Mouse (Mus musculus): ENCODE data around the gene Prdx5. TPM values are rescaled to one million over a fixed set of nuclear protein-coding genes. Genes with fewer than 3 reads are reported as not detected.
A peak's percentile ranks its signal among the peaks of the same experiment; 100 is the strongest.

Gene Prdx5
- 74.7 and 90.5 TPM in 2 replicates for polyA plus RNA-seq (2014; fragmentation: Nextera tagmentation; extraction: Ambion mirVana)

DNA sequence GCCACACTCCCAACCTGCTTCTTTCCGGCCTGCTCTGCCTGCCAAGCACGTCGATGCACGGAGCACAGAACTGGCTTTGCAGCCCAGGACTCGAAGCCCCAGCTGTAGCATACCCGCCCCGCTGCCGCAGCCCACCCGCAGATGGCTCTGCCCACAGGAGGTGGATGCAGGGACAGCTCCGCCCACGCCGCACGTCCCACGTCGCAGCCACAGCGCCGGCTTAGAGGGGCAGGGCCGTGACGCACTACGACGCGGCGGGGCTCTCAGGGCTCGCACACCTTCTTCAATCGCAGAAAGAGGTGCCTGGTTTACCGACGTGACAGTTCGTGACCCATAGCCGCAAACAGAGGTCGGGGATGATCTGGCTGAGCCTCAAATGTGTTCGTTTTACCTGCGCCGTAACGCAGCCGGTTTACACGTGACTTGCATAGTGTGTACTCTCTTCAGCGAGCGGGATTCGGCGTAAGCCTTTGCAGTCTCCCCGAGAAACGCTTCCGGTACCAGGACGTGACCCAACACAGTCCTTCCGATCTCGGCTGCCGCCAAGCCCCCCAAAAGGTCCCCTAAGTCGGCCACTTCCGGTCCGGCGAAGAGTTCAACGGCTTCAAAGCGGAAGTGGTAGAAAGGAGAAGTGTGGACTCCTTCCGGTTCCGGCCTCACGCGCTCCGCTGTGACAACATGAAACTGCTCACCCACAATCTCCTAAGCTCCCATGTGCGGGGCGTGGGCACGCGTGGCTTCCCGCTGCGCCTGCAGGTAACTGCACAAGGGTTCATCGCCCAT is at the start of gene Prdx5, which contains the start of gene Trmt112:
Prdx5 (minus strand) TSS at position 600 of the 783 bp plus-strand sequence.
Trmt112 (plus strand) TSS at position 192 of the 783 bp plus-strand sequence.
- H3K36me3 ChIP-seq (ENCODE audit: control insufficient read depth, insufficient read depth, low read length) = peaks cover 15% of the 10 kb centered on the region

DNA sequence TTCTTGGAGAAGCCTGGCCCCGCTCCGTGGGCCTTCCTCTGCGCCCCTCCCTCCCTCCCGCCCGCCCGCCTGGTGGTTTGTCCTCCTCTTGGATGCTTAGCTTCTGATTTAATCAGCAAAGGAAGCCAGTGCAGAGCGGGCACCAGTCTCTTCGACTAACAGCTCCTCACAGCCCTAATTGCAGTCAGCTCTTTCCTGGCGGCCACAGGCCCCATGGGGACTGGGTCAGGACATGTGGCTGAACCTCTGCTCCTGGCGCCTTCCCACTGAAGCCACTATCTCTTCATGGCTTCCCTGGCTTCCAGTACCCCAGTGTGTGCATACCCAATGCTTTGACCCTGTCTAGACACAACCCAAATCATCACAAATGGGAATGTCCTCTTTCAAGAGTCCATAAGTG is 46.6 kb upstream of the Prdx5 start:
- WGBS = 85% methylated on average over 10 of the region's 10 CpGs

More for the DNA sequence above, at the start of gene Prdx5, which contains the start of gene Trmt112:
- peak; percentile 93 for DNase-seq (ENCODE audit: low spot score)
- Histone ChIP-seq H3K4me3 (ENCODE audit: low read depth, low read length) (peak within 1 kb of the TSS; percentile 60), H3K4me2 (ENCODE audit: low read depth, severe bottlenecking) (peak within 1 kb of the TSS; percentile 80), H3K4me1 (ENCODE audit: control insufficient read depth, insufficient read depth, low read length) (peaks cover 13% of the 10 kb centered on the region; the same call in 1 of the 2 replicates), H3K27me3 (ENCODE audit: control insufficient read depth, insufficient read depth, low read length) (no peaks in the 10 kb centered on the region), H3K9me3 (ENCODE audit: control insufficient read depth, low read length) (no peaks in the 10 kb centered on the region), H3K9ac (ENCODE audit: low read length) (peak within 1 kb of the TSS; percentile 67), H3K27ac (replicated peaks; ENCODE audit: low read depth, low read length) (peak within 1 kb of the TSS; percentile 98)
- WGBS = under 1% methylated on average over 65 of the region's 65 CpGs
- ATAC-seq (ENCODE audit: insufficient number of reproducible peaks, low FRiP score, low TSS enrichment, low read depth) = peak; percentile 90

DNA sequence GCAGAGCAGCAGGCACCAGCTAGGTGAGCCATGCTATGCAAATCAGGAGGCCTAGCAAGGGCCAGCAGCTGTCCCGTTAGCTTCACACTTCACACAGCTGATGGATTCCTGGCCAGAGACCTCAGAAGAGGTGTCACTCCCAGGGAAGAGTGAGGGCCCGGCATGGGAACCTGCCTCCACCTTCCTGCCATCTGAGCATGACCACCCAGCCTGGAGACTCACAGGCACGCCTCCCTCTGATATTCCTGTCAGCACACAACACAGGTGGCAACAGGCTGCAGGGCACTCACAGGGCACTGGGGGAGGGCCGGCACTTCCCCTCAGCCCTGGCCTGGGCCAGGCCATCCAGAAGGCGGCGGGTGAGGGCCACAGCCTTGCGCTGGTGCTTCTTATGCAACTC is 45.5 kb upstream of the Prdx5 start:
- Histone ChIP-seq H3K4me2 (ENCODE audit: low read depth, severe bottlenecking) (no peak overlapping the region), H3K9ac (ENCODE audit: low read length) (no peak overlapping the region), H3K36me3 (ENCODE audit: control insufficient read depth, insufficient read depth, low read length) (peaks cover 5% of the 10 kb centered on the region; the same call in 1 of the 2 replicates), H3K27ac (replicated peaks; ENCODE audit: low read depth, low read length) (no peak overlapping the region), H3K4me1 (ENCODE audit: control insufficient read depth, insufficient read depth, low read length) (peaks cover 9% of the 10 kb centered on the region; the same call in 1 of the 2 replicates), H3K4me3 (ENCODE audit: low read depth, low read length) (no peak overlapping the region), H3K9me3 (ENCODE audit: control insufficient read depth, low read length) (no peaks in the 10 kb centered on the region), H3K27me3 (ENCODE audit: control insufficient read depth, insufficient read depth, low read length) (no peaks in the 10 kb centered on the region)
- DNase-seq (ENCODE audit: low spot score) (no peak), ATAC-seq (ENCODE audit: insufficient number of reproducible peaks, low FRiP score, low TSS enrichment, low read depth) (no peak)
- 67% methylated on average over 7 of the region's 7 CpGs for WGBS

More for the DNA sequence above, 46.6 kb upstream of the Prdx5 start:
- Histone ChIP-seq H3K4me2 (ENCODE audit: low read depth, severe bottlenecking) (no peak overlapping the region), H3K4me3 (ENCODE audit: low read depth, low read length) (no peak overlapping the region), H3K4me1 (ENCODE audit: control insufficient read depth, insufficient read depth, low read length) (peaks cover 9% of the 10 kb centered on the region; the same call in 1 of the 2 replicates), H3K9me3 (ENCODE audit: control insufficient read depth, low read length) (no peaks in the 10 kb centered on the region), H3K27me3 (ENCODE audit: control insufficient read depth, insufficient read depth, low read length) (no peaks in the 10 kb centered on the region), H3K27ac (replicated peaks; ENCODE audit: low read depth, low read length) (no peak overlapping the region), H3K9ac (ENCODE audit: low read length) (no peak overlapping the region), H3K36me3 (ENCODE audit: control insufficient read depth, insufficient read depth, low read length) (peaks cover 5% of the 10 kb centered on the region; the same call in 1 of the 2 replicates)
- DNase-seq (ENCODE audit: low spot score) = no peak
- no peak for ATAC-seq (ENCODE audit: insufficient number of reproducible peaks, low FRiP score, low TSS enrichment, low read depth)

DNA sequence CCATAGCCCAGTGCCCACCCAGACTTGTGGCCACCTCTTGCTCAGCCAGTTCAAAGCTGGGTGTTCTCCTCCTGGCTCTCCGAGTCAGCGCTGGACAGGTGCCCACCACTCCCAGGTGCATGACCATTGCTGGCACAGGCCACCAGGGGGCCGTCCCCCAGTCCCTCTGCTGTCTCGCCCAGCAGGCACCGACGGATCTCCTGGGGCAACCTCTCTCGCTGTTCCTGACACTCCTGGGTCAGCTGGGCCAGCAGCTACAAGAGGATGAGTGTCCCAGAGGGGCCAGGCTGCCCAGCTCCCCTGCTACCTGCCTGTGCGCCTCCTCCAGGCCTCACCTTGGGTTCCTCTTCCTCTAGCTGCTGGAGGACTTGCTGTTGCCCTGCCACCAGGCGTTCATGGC is 44.1 kb upstream of the Prdx5 start:
- Histone ChIP-seq H3K9ac (ENCODE audit: low read length) (no peak overlapping the region), H3K9me3 (ENCODE audit: control insufficient read depth, low read length) (no peaks in the 10 kb centered on the region), H3K27ac (replicated peaks; ENCODE audit: low read depth, low read length) (no peak overlapping the region), H3K4me3 (ENCODE audit: low read depth, low read length) (no peak overlapping the region), H3K27me3 (ENCODE audit: control insufficient read depth, insufficient read depth, low read length) (no peaks in the 10 kb centered on the region), H3K4me1 (ENCODE audit: control insufficient read depth, insufficient read depth, low read length) (peaks cover 9% of the 10 kb centered on the region; the same call in 1 of the 2 replicates), H3K4me2 (ENCODE audit: low read depth, severe bottlenecking) (0 out of 2 replicates have a peak overlapping the region, but pooled peaks have one; percentile 2), H3K36me3 (ENCODE audit: control insufficient read depth, insufficient read depth, low read length) (peaks cover 5% of the 10 kb centered on the region; the same call in 1 of the 2 replicates)
- peak; percentile 39 for DNase-seq (ENCODE audit: low spot score)
- no peak for ATAC-seq (ENCODE audit: insufficient number of reproducible peaks, low FRiP score, low TSS enrichment, low read depth)
- WGBS = 55% methylated on average over 9 of the region's 9 CpGs

DNA sequence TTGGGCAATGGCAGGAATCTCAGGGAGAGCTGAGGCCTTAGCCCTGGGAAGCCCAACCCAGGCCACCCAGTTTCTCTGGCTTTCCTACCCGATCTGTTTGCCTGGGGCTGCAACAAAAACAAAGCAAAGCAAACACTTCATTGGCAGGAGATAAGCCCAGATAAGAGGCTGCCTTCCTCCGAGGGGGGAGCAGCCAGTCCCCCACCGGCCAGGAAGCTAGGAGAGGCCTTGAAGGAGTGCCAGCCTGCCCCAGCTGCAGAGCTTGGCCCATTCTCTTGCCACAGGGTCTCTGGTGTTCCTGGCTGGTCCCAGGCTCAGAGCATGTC is 42.8 kb upstream of the Prdx5 start:
- no peak overlapping the region; the same call in 1 of the 2 replicates for H3K27ac ChIP-seq (replicated peaks; ENCODE audit: low read depth, low read length)
- DNase-seq (ENCODE audit: low spot score) (no peak), ATAC-seq (ENCODE audit: insufficient number of reproducible peaks, low FRiP score, low TSS enrichment, low read depth) (no peak)
- H3K9me3 ChIP-seq (ENCODE audit: control insufficient read depth, low read length) = no peaks in the 10 kb centered on the region
- H3K36me3 ChIP-seq (ENCODE audit: control insufficient read depth, insufficient read depth, low read length) = peaks cover 5% of the 10 kb centered on the region; the same call in 1 of the 2 replicates
- H3K4me1 ChIP-seq (ENCODE audit: control insufficient read depth, insufficient read depth, low read length) = peaks cover 9% of the 10 kb centered on the region; the same call in 1 of the 2 replicates
- H3K9ac ChIP-seq (ENCODE audit: low read length) = no peak overlapping the region; the same call in 1 of the 2 replicates
- no peaks in the 10 kb centered on the region for H3K27me3 ChIP-seq (ENCODE audit: control insufficient read depth, insufficient read depth, low read length)
- peak overlapping the region; percentile 79 for H3K4me2 ChIP-seq (ENCODE audit: low read depth, severe bottlenecking)
- peak overlapping the region; percentile 63; the same call in 1 of the 2 replicates for H3K4me3 ChIP-seq (ENCODE audit: low read depth, low read length)
- 11% methylated on average over 3 of the region's 3 CpGs for WGBS

DNA sequence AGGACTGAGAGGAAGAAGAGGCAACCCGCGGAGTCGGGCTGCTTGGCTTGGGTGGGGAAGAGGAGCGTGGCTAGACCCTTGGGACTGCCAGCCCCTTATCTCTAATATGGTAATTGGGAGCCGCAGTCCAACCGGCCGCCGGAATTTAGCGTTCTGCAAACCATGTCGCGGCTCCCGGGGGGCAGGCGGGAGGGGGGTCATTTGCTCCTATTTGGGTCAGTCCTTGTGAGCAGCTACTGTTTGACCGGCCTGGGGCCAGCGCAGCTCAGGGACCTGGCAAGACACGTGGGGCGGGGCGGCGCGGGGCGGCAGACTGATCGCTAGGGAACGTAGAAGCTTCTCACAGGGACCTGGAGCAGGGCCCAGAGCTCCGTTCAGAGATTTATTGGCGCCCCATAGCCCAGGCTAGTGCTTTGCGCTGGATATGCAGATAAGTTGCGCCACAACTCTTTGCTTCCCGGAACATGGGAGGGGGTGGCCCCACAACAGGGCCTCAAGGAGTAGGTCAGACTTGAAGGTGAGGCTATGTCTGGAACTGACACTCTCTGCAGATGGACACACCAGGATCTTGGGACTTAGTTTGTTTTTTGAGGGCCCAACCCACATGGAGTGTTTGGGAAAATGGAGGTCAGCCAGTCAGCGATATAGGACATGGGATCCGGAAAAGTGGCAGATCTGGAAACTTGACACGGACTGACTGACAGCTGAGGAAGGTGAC is 42.2 kb upstream of the Prdx5 start:
- Histone ChIP-seq H3K4me2 (ENCODE audit: low read depth, severe bottlenecking) (peak overlapping the region; percentile 79), H3K4me3 (ENCODE audit: low read depth, low read length) (peak overlapping the region; percentile 63), H3K9ac (ENCODE audit: low read length) (peak overlapping the region; percentile 84), H3K36me3 (ENCODE audit: control insufficient read depth, insufficient read depth, low read length) (peaks cover 5% of the 10 kb centered on the region; the same call in 1 of the 2 replicates), H3K9me3 (ENCODE audit: control insufficient read depth, low read length) (no peaks in the 10 kb centered on the region), H3K27me3 (ENCODE audit: control insufficient read depth, insufficient read depth, low read length) (no peaks in the 10 kb centered on the region), H3K27ac (replicated peaks; ENCODE audit: low read depth, low read length) (peak overlapping the region; percentile 90), H3K4me1 (ENCODE audit: control insufficient read depth, insufficient read depth, low read length) (peaks cover 9% of the 10 kb centered on the region; the same call in 1 of the 2 replicates)
- WGBS = 3% methylated on average over 31 of the region's 31 CpGs
- DNase-seq (ENCODE audit: low spot score) (peak; percentile 66), ATAC-seq (ENCODE audit: insufficient number of reproducible peaks, low FRiP score, low TSS enrichment, low read depth) (0 out of 2 replicates have a peak, but pooled peaks have one; percentile 4)

DNA sequence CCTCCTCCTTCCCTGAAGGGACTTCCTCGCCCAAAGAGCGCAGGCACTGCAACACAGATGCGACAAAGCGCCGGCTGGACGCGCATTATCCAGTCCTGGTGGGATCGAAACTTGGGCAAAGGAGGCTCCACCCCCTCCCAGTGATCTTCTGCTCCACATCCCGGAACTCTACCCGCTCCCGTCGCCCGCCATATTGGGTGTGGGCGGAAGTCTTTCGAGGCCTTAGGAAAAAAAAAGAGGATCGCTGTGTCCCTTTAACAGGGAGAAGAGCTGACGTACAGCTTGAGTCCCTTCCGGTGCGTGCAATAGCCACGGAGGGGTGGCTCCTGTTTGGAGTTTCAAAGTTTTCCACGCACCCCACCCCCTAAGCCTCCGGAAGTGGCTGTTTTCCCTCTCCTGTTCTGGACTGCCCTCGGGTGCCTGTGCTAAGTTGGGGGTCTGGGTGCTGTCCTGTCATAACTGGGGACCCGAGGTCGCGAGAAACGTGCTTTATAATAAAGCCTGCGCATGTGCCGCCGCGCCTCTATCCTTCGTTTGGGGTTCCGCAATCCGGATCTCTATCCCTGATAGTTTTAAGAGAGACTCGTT is 41.6 kb upstream of the Prdx5 start:
- DNase-seq (ENCODE audit: low spot score) = peak; percentile 89
- ATAC-seq (ENCODE audit: insufficient number of reproducible peaks, low FRiP score, low TSS enrichment, low read depth) = peak; percentile 75
- WGBS = under 1% methylated on average over 35 of the region's 35 CpGs
- H3K36me3 ChIP-seq (ENCODE audit: control insufficient read depth, insufficient read depth, low read length) = peaks cover 5% of the 10 kb centered on the region; the same call in 1 of the 2 replicates
- H3K4me1 ChIP-seq (ENCODE audit: control insufficient read depth, insufficient read depth, low read length) = peaks cover 9% of the 10 kb centered on the region; the same call in 1 of the 2 replicates
- peak overlapping the region; percentile 79 for H3K4me2 ChIP-seq (ENCODE audit: low read depth, severe bottlenecking)
- H3K27ac ChIP-seq (replicated peaks; ENCODE audit: low read depth, low read length) = peak overlapping the region; percentile 90
- H3K4me3 ChIP-seq (ENCODE audit: low read depth, low read length) = peak overlapping the region; percentile 63
- H3K27me3 ChIP-seq (ENCODE audit: control insufficient read depth, insufficient read depth, low read length) = no peaks in the 10 kb centered on the region
- peak overlapping the region; percentile 84 for H3K9ac ChIP-seq (ENCODE audit: low read length)
- H3K9me3 ChIP-seq (ENCODE audit: control insufficient read depth, low read length) = no peaks in the 10 kb centered on the region

All from limb, embryonic 11.5 days (tissue).